Mouse (Mus musculus) embryo, embryonic 11.5 days (tissue): ENCODE data around the gene Crybb2.
"Not testable (repeated sequence)": the region's sequence is repeated elsewhere in the genome, so short reads cannot be mapped to it uniquely, and the experiment has no call there.

Source experiments
- DNase-seq: peaks from one replicate; pipeline ENCODE4 v3.0.0-alpha.2; 2012; ENCODE audit warnings: low read depth, low spot score

The Crybb2 gene

GRCm38 (mm10) chr5:113070017-113070416 is at the start of gene Crybb2:
Gene Crybb2, minus strand, starts transcription at chr5:113070117.
- no peak for DNase-seq

GRCm38 (mm10) chr5:113119291-113119690 is 49.4 kb upstream of the Crybb2 start:
- no peak for DNase-seq

- DNase-seq: no peak
These were observed 48.8 kb upstream of the Crybb2 start for GRCm38 (mm10) chr5:113118695-113119094.

- DNase-seq: no peak
These were observed 47.4 kb upstream of the Crybb2 start for GRCm38 (mm10) chr5:113117361-113117760.

GRCm38 (mm10) chr5:113115896-113116295 is 46.0 kb upstream of the Crybb2 start:
- DNase-seq: no peak

GRCm38 (mm10) chr5:113114264-113115225 is 44.6 kb upstream of the Crybb2 start:
- no peak for DNase-seq

- DNase-seq: no peak
These were observed 43.2 kb upstream of the Crybb2 start for GRCm38 (mm10) chr5:113113120-113113519.

- no peak for DNase-seq
These were observed 41.4 kb upstream of the Crybb2 start for GRCm38 (mm10) chr5:113111336-113111735.

GRCm38 (mm10) chr5:113110929-113111328 is 41.0 kb upstream of the Crybb2 start:
- no peak for DNase-seq

GRCm38 (mm10) chr5:113109651-113110050 is 39.7 kb upstream of the Crybb2 start:
- DNase-seq: not testable (repeated sequence)

GRCm38 (mm10) chr5:113108165-113108764 is 38.3 kb upstream of the Crybb2 start:
- DNase-seq: no peak

- no peak for DNase-seq
These were observed 37.8 kb upstream of the Crybb2 start for GRCm38 (mm10) chr5:113107709-113108108.

- DNase-seq: no peak
These were observed 36.7 kb upstream of the Crybb2 start for GRCm38 (mm10) chr5:113106594-113106993.

- no peak for DNase-seq
These were observed 35.6 kb upstream of the Crybb2 start for GRCm38 (mm10) chr5:113105481-113105880.

GRCm38 (mm10) chr5:113105035-113105434 is 35.1 kb upstream of the Crybb2 start:
- DNase-seq: no peak

- DNase-seq: no peak
These were observed 32.5 kb upstream of the Crybb2 start for GRCm38 (mm10) chr5:113102455-113102854.

- no peak for DNase-seq
These were observed 31.5 kb upstream of the Crybb2 start for GRCm38 (mm10) chr5:113101457-113101856.

- DNase-seq: no peak
These were observed 30.5 kb upstream of the Crybb2 start for GRCm38 (mm10) chr5:113100422-113100821.

- DNase-seq: peak; percentile 75
These were observed 29.6 kb upstream of the Crybb2 start for GRCm38 (mm10) chr5:113099546-113099945.

- no peak for DNase-seq
These were observed 27.6 kb upstream of the Crybb2 start for GRCm38 (mm10) chr5:113097551-113097950.

GRCm38 (mm10) chr5:113095456-113095855 is 25.5 kb upstream of the Crybb2 start:
- DNase-seq: no peak

GRCm38 (mm10) chr5:113092406-113092805 is 22.5 kb upstream of the Crybb2 start:
- no peak for DNase-seq

- DNase-seq: peak; percentile 38
These were observed 21.2 kb upstream of the Crybb2 start for GRCm38 (mm10) chr5:113091162-113091561.
